Mouse (Mus musculus): ENCODE measurements around the gene Aanat.
A peak's percentile ranks its signal among the peaks of the same experiment; 100 is the strongest.

Aanat gene

GRCm38 (mm10) chr11:116611168-116611567 is 24.9 kb downstream of the Aanat start:
- peak in 1 of 2 experiments; percentile 56 for DNase-seq (ENCODE audit: low spot score in 2 of 2)

GRCm38 (mm10) chr11:116611883-116612282 is 25.7 kb downstream of the Aanat start:
- DNase-seq (ENCODE audit: low spot score in 2 of 2) = no peak

- DNase-seq (ENCODE audit: low spot score in 2 of 2) = no peak
Measured at GRCm38 (mm10) chr11:116612554-116612953, 26.3 kb downstream of the Aanat start.

- DNase-seq (ENCODE audit: low spot score in 2 of 2) = no peak
Measured at GRCm38 (mm10) chr11:116613234-116613633, 27.0 kb downstream of the Aanat start.

- DNase-seq (ENCODE audit: low spot score in 2 of 2) = peak; percentile 73 to 85
Measured at GRCm38 (mm10) chr11:116615735-116616437, 29.7 kb downstream of the Aanat start.

- DNase-seq (ENCODE audit: low spot score in 2 of 2) = peak in 1 of 2 experiments; percentile 53
Measured at GRCm38 (mm10) chr11:116616438-116617118, 30.3 kb downstream of the Aanat start.

GRCm38 (mm10) chr11:116617641-116618040 is 31.4 kb downstream of the Aanat start:
- peak in 1 of 2 experiments; percentile 32 for DNase-seq (ENCODE audit: low spot score in 2 of 2)

- DNase-seq (ENCODE audit: low spot score in 2 of 2) = no peak
Measured at GRCm38 (mm10) chr11:116618666-116619065, 32.4 kb downstream of the Aanat start.

GRCm38 (mm10) chr11:116619156-116619555 is 32.9 kb downstream of the Aanat start:
- peak in 1 of 2 experiments; percentile 38 for DNase-seq (ENCODE audit: low spot score in 2 of 2)

- DNase-seq (ENCODE audit: low spot score in 2 of 2) = no peak
Measured at GRCm38 (mm10) chr11:116619561-116619960, 33.3 kb downstream of the Aanat start.

- peak; percentile 50 to 57 for DNase-seq (ENCODE audit: low spot score in 2 of 2)
Measured at GRCm38 (mm10) chr11:116620073-116620472, 33.8 kb downstream of the Aanat start.

- DNase-seq (ENCODE audit: low spot score in 2 of 2) = peak in 1 of 2 experiments; percentile 51
Measured at GRCm38 (mm10) chr11:116620559-116621253, 34.5 kb downstream of the Aanat start.

- DNase-seq (ENCODE audit: low spot score in 2 of 2) = peak in 1 of 2 experiments; percentile 54
Measured at GRCm38 (mm10) chr11:116621258-116621704, 35.0 kb downstream of the Aanat start.

- DNase-seq (ENCODE audit: low spot score in 2 of 2) = peak; percentile 50 to 52
Measured at GRCm38 (mm10) chr11:116623281-116624124, 37.3 kb downstream of the Aanat start.

GRCm38 (mm10) chr11:116624131-116624832 is 38.0 kb downstream of the Aanat start:
- DNase-seq (ENCODE audit: low spot score in 2 of 2) = peak; percentile 91 to 95

- DNase-seq (ENCODE audit: low spot score in 2 of 2) = peak; percentile 67 to 87
Measured at GRCm38 (mm10) chr11:116625081-116626000, 39.1 kb downstream of the Aanat start.

- no peak for DNase-seq (ENCODE audit: low spot score in 2 of 2)
Measured at GRCm38 (mm10) chr11:116626299-116627071, 40.3 kb downstream of the Aanat start, which contains the start of gene Rhbdf2. Gene Rhbdf2 (minus strand): TSS chr11:116627019.

GRCm38 (mm10) chr11:116627072-116628020 is 41.1 kb downstream of the Aanat start:
- peak; percentile 34 to 78 for DNase-seq (ENCODE audit: low spot score in 2 of 2)

Data from spleen, postnatal 10 days (tissue).